Mouse (Mus musculus) lung, embryonic 14.5 days (tissue): ENCODE results near the gene Nfyc. TPM values are rescaled to one million over a fixed set of nuclear protein-coding genes. Genes with fewer than 3 reads are reported as not detected.

Experiments
- ATAC-seq: fragments of 200-750 bp; cut with Nextera tagmentation; 2 replicates; pipeline ENCODE4 v1.8.0; 2017; ENCODE audit warnings: mild to moderate bottlenecking, moderate TSS enrichment, moderate library complexity; ENCODE audit not compliant: insufficient read depth
- DNase-seq: peaks from one replicate; pipeline ENCODE4 v3.0.0-alpha.2; 2015
- H3K27ac ChIP-seq: fragments of 300-500 bp; sonication (generic); 2 replicates; pipeline ENCODE4 v1.5.1; 2014; ENCODE audit warnings: low read depth, mild to moderate bottlenecking, moderate library complexity
- H3K27me3 ChIP-seq: fragments of 300-500 bp; sonication (generic); 2 replicates; pipeline ENCODE4 v1.6.1; 2014; ENCODE audit warnings: low read length, control low read depth; ENCODE audit not compliant: insufficient read depth
- H3K36me3 ChIP-seq: fragments of 300-500 bp; sonication (generic); 2 replicates; pipeline ENCODE4 v1.6.1; 2014; ENCODE audit warnings: control low read depth; ENCODE audit not compliant: insufficient read depth
- H3K4me1 ChIP-seq: fragments of 300-500 bp; sonication (generic); 2 replicates; pipeline ENCODE4 v1.6.1; 2014; ENCODE audit warnings: antibody characterized with exemption, control low read depth; ENCODE audit not compliant: insufficient read depth
- H3K4me2 ChIP-seq: fragments of 300-500 bp; sonication (generic); 2 replicates; pipeline ENCODE4 v1.6.1; 2014; ENCODE audit warnings: mild to moderate bottlenecking
- H3K4me3 ChIP-seq: fragments of 300-500 bp; sonication (generic); 2 replicates; pipeline ENCODE4 v1.5.1; 2014; ENCODE audit warnings: low read depth, low read length
- H3K9ac ChIP-seq: fragments of 300-500 bp; sonication (generic); 2 replicates; pipeline ENCODE4 v1.6.1; 2014
- H3K9me3 ChIP-seq: fragments of 300-500 bp; sonication (generic); 2 replicates; pipeline ENCODE4 v1.6.1; 2016; ENCODE audit warnings: low read depth, low read length, control low read depth
- CTCF ChIP-seq: IDR thresholded peaks from 2 replicates; pipeline ENCODE4 v1.5.1; 2016; ENCODE audit warnings: antibody characterized with exemption, low read depth
- WGBS: fragments of 180-500 bp; shearing (Covaris S2); extraction: QIAGEN DNeasy Blood & Tissue Kit; methylation state at CpG from one replicate; pipeline ENCODE4 v1.1.7; 2014; 5-methylcytosine and 5-hydroxymethylcytosine counted together
- polyA plus RNA-seq: library from polyadenylated mRNA; unstranded; fragments of >200 nt; fragmentation: Nextera tagmentation; extraction: Ambion mirVana; gene quantifications from 2 replicates; pipeline ENCODE4 v1.2.1, GENCODE M21; 2014

Nfyc gene
- polyA plus RNA-seq, 1 experiment from 2014 or later, result 114 TPM

- Histone ChIP-seq H3K27me3 (peaks cover 11% of the 10 kb centered on the region; the same call in 1 of the 2 replicates), H3K9ac (no peak overlapping the region), H3K36me3 (no peaks in the 10 kb centered on the region), H3K4me2 (no peak overlapping the region; the same call in 1 of the 2 replicates), H3K27ac (no peak overlapping the region), H3K9me3 (no peaks in the 10 kb centered on the region), H3K4me1 (peaks cover 16% of the 10 kb centered on the region; the same call in 1 of the 2 replicates), H3K4me3 (no peak overlapping the region)
- no peak for TF ChIP-seq CTCF
- 37% methylated on average over 6 of the region's 6 CpGs for WGBS
- ATAC-seq (no peak), DNase-seq (peak; percentile 76)
Observed at GRCm38 (mm10) chr4:120730146-120730545, 101.2 kb downstream of the Nfyc start.

- H3K36me3 ChIP-seq, result no peaks in the 10 kb centered on the region
- no peak overlapping the region for H3K4me2 ChIP-seq
- H3K9me3 ChIP-seq, result no peaks in the 10 kb centered on the region
- DNase-seq (no peak), ATAC-seq (no peak)
- H3K4me3 ChIP-seq, result no peak overlapping the region
- H3K4me1 ChIP-seq, result peaks cover 16% of the 10 kb centered on the region; the same call in 1 of the 2 replicates
- no peak for TF ChIP-seq CTCF
- no peak overlapping the region for H3K27ac ChIP-seq
- H3K27me3 ChIP-seq, result peaks cover 7% of the 10 kb centered on the region; the same call in 1 of the 2 replicates
- H3K9ac ChIP-seq, result no peak overlapping the region
- 33% methylated on average over 6 of the region's 6 CpGs for WGBS
Observed at GRCm38 (mm10) chr4:120729441-120729840, 101.9 kb downstream of the Nfyc start.

- no peak for TF ChIP-seq CTCF
- Histone ChIP-seq H3K4me2 (no peak overlapping the region), H3K27me3 (peaks cover 7% of the 10 kb centered on the region; the same call in 1 of the 2 replicates), H3K9me3 (no peaks in the 10 kb centered on the region), H3K27ac (no peak overlapping the region), H3K4me1 (peaks cover 16% of the 10 kb centered on the region; the same call in 1 of the 2 replicates), H3K4me3 (no peak overlapping the region), H3K9ac (no peak overlapping the region), H3K36me3 (no peaks in the 10 kb centered on the region)
- 63% methylated on average over 11 of the region's 11 CpGs for WGBS
- ATAC-seq, result no peak
- no peak for DNase-seq
Observed at GRCm38 (mm10) chr4:120727842-120728241, 103.5 kb downstream of the Nfyc start.

- Histone ChIP-seq H3K4me3 (no peak overlapping the region), H3K9me3 (no peaks in the 10 kb centered on the region), H3K27me3 (peaks cover under 1% of the 10 kb centered on the region; the same call in 1 of the 2 replicates), H3K4me2 (no peak overlapping the region), H3K36me3 (no peaks in the 10 kb centered on the region), H3K27ac (no peak overlapping the region), H3K4me1 (peaks cover 12% of the 10 kb centered on the region; the same call in 1 of the 2 replicates), H3K9ac (no peak overlapping the region)
- TF ChIP-seq CTCF, result no peak
- 53% methylated on average over 4 of the region's 4 CpGs for WGBS
- DNase-seq, result no peak
- no peak for ATAC-seq
Observed at GRCm38 (mm10) chr4:120726174-120726573, 105.2 kb downstream of the Nfyc start.

GRCm38 (mm10) chr4:120725516-120726090, 105.8 kb downstream of the Nfyc start:
- peaks cover 9% of the 10 kb centered on the region; the same call in 1 of the 2 replicates for H3K4me1 ChIP-seq
- no peak overlapping the region for H3K4me3 ChIP-seq
- 53% methylated on average over 5 of the region's 5 CpGs for WGBS
- H3K27me3 ChIP-seq, result no peaks in the 10 kb centered on the region
- no peaks in the 10 kb centered on the region for H3K9me3 ChIP-seq
- no peak for TF ChIP-seq CTCF
- no peak for DNase-seq
- no peaks in the 10 kb centered on the region for H3K36me3 ChIP-seq
- H3K27ac ChIP-seq, result no peak overlapping the region
- no peak overlapping the region for H3K4me2 ChIP-seq
- H3K9ac ChIP-seq, result no peak overlapping the region
- no peak for ATAC-seq

- no peak overlapping the region for H3K4me3 ChIP-seq
- WGBS, result 62% methylated on average over 2 of the region's 2 CpGs
- H3K9ac ChIP-seq, result no peak overlapping the region
- no peaks in the 10 kb centered on the region for H3K4me1 ChIP-seq
- no peaks in the 10 kb centered on the region for H3K9me3 ChIP-seq
- TF ChIP-seq CTCF, result no peak
- H3K27me3 ChIP-seq, result peaks cover 12% of the 10 kb centered on the region; the same call in 1 of the 2 replicates
- H3K36me3 ChIP-seq, result no peaks in the 10 kb centered on the region
- H3K27ac ChIP-seq, result no peak overlapping the region
- no peak for DNase-seq
- no peak for ATAC-seq
- no peak overlapping the region for H3K4me2 ChIP-seq
Observed at GRCm38 (mm10) chr4:120721574-120721973, 109.8 kb downstream of the Nfyc start.

- H3K36me3 ChIP-seq, result no peaks in the 10 kb centered on the region
- H3K4me3 ChIP-seq, result no peak overlapping the region
- H3K27me3 ChIP-seq, result peaks cover 13% of the 10 kb centered on the region; the same call in 1 of the 2 replicates
- no peak overlapping the region for H3K27ac ChIP-seq
- WGBS, result 23% methylated on average over 5 of the region's 5 CpGs
- no peaks in the 10 kb centered on the region for H3K9me3 ChIP-seq
- TF ChIP-seq CTCF, result no peak
- DNase-seq, result no peak
- no peak overlapping the region for H3K4me2 ChIP-seq
- no peak overlapping the region for H3K9ac ChIP-seq
- H3K4me1 ChIP-seq, result peaks cover 6% of the 10 kb centered on the region; the same call in 1 of the 2 replicates
- ATAC-seq, result no peak
Observed at GRCm38 (mm10) chr4:120719152-120719551, 112.2 kb downstream of the Nfyc start.
